Mouse (Mus musculus): ENCODE results near the gene Cckar.

Cckar gene

GRCm38 (mm10) chr5:53672352-53672751 is 35.2 kb downstream of the Cckar start:
- peak; percentile 17 for DNase-seq (ENCODE audit: low spot score)

DNA sequence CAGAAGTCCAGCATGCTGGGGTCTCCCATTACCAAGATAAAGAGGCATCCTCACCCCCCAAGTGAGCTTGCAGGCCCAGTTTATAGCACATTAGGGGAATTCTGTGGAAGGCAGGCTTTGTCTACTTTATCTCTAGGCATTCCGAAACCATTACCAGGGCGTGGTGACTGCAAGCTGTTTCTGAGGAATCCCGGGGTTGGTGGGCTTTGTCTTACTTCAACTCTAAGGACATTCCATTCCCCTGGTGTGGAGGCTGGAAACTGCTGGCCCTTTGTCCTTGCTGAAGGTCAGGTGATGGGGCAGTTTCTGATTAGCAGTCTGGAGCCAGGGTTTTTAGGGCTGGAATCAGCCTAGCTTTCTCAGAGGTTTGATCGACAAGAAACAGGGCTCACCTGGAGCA is 36.0 kb downstream of the Cckar start:
- no peak for DNase-seq (ENCODE audit: low spot score)

DNA sequence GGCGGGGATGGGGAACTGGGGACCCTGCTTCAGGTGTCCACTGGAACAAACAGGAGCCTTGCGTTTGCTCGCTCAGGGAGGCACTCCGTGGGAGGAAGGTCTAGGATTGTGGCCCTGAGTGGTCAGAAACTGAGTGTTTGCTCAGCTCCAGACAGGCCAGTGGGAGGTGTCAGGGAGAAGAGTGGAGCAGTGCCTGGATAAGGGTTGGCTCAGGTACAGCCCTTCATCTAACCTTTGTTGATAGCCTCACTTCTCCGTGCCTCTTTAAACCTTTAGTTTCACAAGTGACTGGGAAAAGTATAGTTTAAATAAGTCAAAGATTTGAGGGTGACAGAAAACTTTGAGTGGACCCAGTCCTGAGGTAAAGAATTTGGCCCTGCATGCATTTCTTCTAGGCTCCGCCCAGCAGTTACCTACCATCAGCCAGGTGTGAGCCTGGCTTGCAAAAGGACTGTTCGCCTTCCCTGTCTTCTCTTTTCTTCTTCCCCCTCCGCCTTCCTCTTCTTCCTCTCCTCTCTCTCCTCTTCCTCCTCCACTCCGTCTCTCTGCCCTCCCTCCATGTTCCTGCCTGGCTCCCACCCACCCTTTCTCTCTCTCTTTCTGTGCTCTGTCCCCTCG is 37.1 kb downstream of the Cckar start:
- no peak for DNase-seq (ENCODE audit: low spot score)

GRCm38 (mm10) chr5:53668021-53668420 is 39.5 kb downstream of the Cckar start:
- DNase-seq (ENCODE audit: low spot score) = no peak

DNA sequence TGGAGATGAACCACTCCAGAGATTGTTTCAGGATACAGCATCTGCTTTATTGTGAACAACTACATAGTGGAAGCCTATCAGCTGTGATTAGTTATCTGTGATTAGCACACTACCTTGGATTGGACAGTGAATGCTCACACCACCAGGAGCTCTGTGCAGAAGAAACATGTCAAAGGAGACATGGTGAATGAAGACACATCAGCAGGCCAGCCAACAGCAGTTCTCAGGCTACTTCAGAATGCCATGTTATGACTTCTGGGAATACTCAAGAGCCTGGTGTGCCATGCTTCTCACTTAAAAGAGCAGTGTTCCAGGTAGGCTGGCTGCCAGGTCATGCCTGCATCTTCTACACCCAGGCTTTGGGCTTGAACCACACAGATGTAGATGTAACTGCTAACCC is 43.8 kb downstream of the Cckar start:
- DNase-seq (ENCODE audit: low spot score) = no peak

DNA sequence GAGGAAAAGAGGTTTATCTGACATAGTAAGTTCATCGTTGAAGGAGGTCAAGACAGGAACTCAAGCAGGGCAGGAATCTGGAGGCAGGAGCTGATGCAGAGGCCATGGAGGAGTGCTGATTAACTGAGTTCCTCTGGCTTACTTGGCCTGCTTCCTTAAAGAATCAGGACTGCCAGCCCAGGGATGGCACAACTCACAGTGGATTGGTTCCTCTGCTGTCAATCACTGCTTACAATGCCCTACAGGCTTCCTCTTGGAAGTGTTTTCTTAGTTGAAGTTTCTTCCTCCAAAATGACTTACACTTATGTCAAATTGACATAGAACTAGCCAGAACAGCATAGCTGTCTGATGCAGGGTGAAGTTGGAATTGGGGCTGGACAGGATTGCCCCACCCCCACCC is 45.1 kb downstream of the Cckar start:
- DNase-seq (ENCODE audit: low spot score) = no peak

DNA sequence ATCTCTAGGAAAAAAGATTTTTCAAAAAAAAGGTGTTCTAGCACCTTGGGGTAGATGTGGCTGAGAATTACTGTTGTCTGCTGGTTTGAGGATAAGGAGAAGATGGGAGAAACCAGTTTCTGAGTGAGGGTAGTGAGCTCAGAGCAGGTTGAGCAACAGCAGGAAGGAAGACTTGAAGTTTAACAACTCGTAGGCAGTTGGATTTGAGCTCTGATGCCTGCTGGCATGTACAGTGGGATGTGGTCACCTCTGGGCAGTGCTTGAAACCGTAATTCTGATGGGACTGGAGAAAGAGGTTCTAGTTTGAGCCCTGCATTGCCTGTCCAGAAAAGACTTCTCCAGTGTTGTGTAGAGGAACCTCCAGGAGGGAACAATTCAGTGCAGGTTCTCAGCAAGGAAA is 46.0 kb downstream of the Cckar start:
- no peak for DNase-seq (ENCODE audit: low spot score)

- DNase-seq (ENCODE audit: low spot score) = no peak
Measured at GRCm38 (mm10) chr5:53657925-53658324, 49.6 kb downstream of the Cckar start.

DNA sequence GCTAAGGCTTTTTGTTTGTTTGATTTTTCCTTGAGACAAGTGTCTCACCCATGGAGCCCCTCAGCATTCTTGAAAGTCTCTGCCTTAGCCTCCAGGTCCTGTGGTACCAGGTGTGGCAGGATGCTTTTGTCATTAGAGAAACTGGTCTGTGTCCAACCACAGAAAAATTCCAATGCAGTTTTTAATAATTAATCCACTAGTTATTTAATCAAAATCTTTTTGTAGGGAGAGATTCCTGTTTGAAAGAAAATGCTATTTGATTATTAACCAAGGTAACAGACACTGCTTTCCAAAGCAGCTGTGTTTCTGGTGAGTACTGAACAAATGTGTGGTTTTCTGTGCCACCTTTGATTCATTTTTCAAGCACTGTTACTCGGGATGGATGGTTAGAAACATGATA is 50.9 kb downstream of the Cckar start:
- no peak for DNase-seq (ENCODE audit: low spot score)
